Mouse (Mus musculus) kidney, embryonic 15.5 days (tissue): Measurements from ENCODE around the gene Myo16. TPM values are rescaled to one million over a fixed set of nuclear protein-coding genes. Genes with fewer than 3 reads are reported as not detected.

Experiments
- ATAC-seq: fragments of 200-750 bp; cut with Nextera tagmentation; replicated peaks from 2 replicates; pipeline ENCODE4 v1.8.0; 2017; ENCODE audit warnings: moderate TSS enrichment; ENCODE audit not compliant: low FRiP score
- H3K27ac ChIP-seq: fragments of 300-500 bp; sonication (generic); 2 replicates; pipeline ENCODE4 v1.5.1; 2015; ENCODE audit warnings: mild to moderate bottlenecking, inconsistent platforms
- H3K27me3 ChIP-seq: fragments of 300-500 bp; sonication (generic); 2 replicates; pipeline ENCODE4 v1.6.1; 2015; ENCODE audit warnings: inconsistent platforms
- H3K36me3 ChIP-seq: fragments of 300-500 bp; sonication (generic); 2 replicates; pipeline ENCODE4 v1.6.1; 2015; ENCODE audit warnings: inconsistent platforms
- H3K4me1 ChIP-seq: fragments of 300-500 bp; sonication (generic); 2 replicates; pipeline ENCODE4 v1.6.1; 2015; ENCODE audit warnings: inconsistent platforms
- H3K4me2 ChIP-seq: fragments of 300-500 bp; sonication (generic); 2 replicates; pipeline ENCODE4 v1.6.1; 2015; ENCODE audit warnings: moderate library complexity, mild to moderate bottlenecking, inconsistent platforms
- H3K4me3 ChIP-seq: fragments of 300-500 bp; sonication (generic); replicated peaks from 2 replicates; pipeline ENCODE4 v1.5.1; 2015; ENCODE audit warnings: mild to moderate bottlenecking, inconsistent platforms
- H3K9ac ChIP-seq: fragments of 300-500 bp; sonication (generic); 2 replicates; pipeline ENCODE4 v1.6.1; 2015; ENCODE audit warnings: mild to moderate bottlenecking, inconsistent platforms
- H3K9me3 ChIP-seq: fragments of 300-500 bp; sonication (generic); replicated peaks from 2 replicates; pipeline ENCODE4 v1.6.1; 2016; ENCODE audit warnings: inconsistent platforms
- WGBS: fragments of 180-500 bp; shearing (Covaris S2); methylation state at CpG from one replicate; pipeline ENCODE4 v1.1.7; 2015; ENCODE audit warnings: mixed read lengths; 5-methylcytosine and 5-hydroxymethylcytosine counted together
- polyA plus RNA-seq: library from polyadenylated mRNA; unstranded; fragments of >200 nt; fragmentation: Nextera tagmentation; extraction: Ambion mirVana; gene quantifications from 2 replicates; pipeline ENCODE4 v1.2.1, GENCODE M21; 2015

Gene Myo16
- polyA plus RNA-seq, 1 experiment from 2014 or later = 0.34 TPM

GRCm38 (mm10) chr8:10611636-10612035 lies 457.9 kb downstream of the Myo16 start:
- peaks cover 17% of the 10 kb centered on the region for H3K4me1 ChIP-seq
- no peaks in the 10 kb centered on the region for H3K9me3 ChIP-seq
- H3K4me2 ChIP-seq = no peak overlapping the region
- 0 out of 2 replicates have a peak, but pooled peaks cover 10% of the 10 kb centered on the region for H3K27me3 ChIP-seq
- H3K4me3 ChIP-seq = no peak overlapping the region
- H3K36me3 ChIP-seq = no peaks in the 10 kb centered on the region
- no peak overlapping the region for H3K9ac ChIP-seq
- no peak overlapping the region for H3K27ac ChIP-seq
- 69% methylated on average over 5 of the region's 5 CpGs for WGBS
- ATAC-seq = no peak

DNA sequence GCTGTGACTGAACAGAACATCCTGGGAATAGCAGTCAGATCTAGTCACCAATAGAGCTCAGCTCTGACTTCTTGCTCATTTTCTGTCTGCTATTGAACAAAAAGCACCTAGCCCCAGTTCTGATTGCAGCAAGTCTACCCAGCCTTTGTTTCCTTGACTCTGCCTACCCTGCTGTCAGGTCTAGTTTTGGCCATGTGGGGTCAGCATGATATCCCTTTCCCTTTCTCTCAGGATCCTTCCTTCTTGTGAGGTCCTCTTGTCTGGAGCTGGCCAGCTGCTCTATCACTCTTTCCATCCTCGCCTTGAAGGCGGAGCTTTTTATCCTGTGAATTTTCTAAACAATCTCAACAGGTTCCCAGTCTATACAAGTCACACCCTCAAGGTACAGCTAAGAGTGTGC lies 459.7 kb downstream of the Myo16 start:
- Histone ChIP-seq H3K4me3 (no peak overlapping the region), H3K9me3 (no peaks in the 10 kb centered on the region), H3K27me3 (0 out of 2 replicates have a peak, but pooled peaks cover 7% of the 10 kb centered on the region), H3K27ac (no peak overlapping the region), H3K4me2 (no peak overlapping the region), H3K36me3 (no peaks in the 10 kb centered on the region), H3K9ac (no peak overlapping the region), H3K4me1 (0 out of 2 replicates have a peak, but pooled peaks cover under 1% of the 10 kb centered on the region)
- ATAC-seq = no peak
- WGBS = 62% methylated on average over 2 of the region's 2 CpGs

- no peaks in the 10 kb centered on the region for H3K36me3 ChIP-seq
- H3K4me1 ChIP-seq = no peaks in the 10 kb centered on the region
- H3K4me3 ChIP-seq = no peak overlapping the region
- ATAC-seq = peak; percentile 66
- H3K9ac ChIP-seq = no peak overlapping the region
- 0 out of 2 replicates have a peak, but pooled peaks cover 6% of the 10 kb centered on the region for H3K9me3 ChIP-seq
- H3K27ac ChIP-seq = no peak overlapping the region
- no peak overlapping the region for H3K4me2 ChIP-seq
- WGBS = 80% methylated on average over 2 of the region's 2 CpGs
- no peaks in the 10 kb centered on the region for H3K27me3 ChIP-seq
These were observed 466.0 kb downstream of the Myo16 start for GRCm38 (mm10) chr8:10619689-10620088.

DNA sequence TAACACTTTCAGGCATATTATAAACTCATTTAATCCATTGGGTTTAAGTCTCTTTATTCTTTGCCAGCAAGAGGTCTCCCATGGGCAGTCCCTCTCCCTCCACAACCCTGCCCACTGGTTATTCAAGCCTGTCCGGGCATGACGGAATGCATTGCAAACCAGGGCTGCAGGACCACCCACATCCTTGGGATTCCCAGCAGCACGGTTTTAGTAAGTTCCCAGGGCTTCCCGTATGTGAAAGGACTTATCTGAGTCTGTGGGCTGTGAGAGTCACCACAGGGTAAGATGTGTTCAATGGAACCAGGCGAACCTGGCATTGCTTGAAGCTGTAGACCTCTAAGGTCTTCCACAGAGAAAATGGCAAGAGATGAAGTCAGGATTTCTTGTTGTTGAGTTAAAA lies 471.6 kb downstream of the Myo16 start:
- H3K36me3 ChIP-seq = no peaks in the 10 kb centered on the region
- peak; percentile 82 for ATAC-seq
- no peak overlapping the region for H3K27ac ChIP-seq
- WGBS = 32% methylated on average over 5 of the region's 5 CpGs
- H3K4me2 ChIP-seq = no peak overlapping the region
- 0 out of 2 replicates have a peak, but pooled peaks cover 6% of the 10 kb centered on the region for H3K9me3 ChIP-seq
- H3K4me1 ChIP-seq = peaks cover 23% of the 10 kb centered on the region
- H3K27me3 ChIP-seq = no peaks in the 10 kb centered on the region
- H3K4me3 ChIP-seq = no peak overlapping the region
- no peak overlapping the region for H3K9ac ChIP-seq

GRCm38 (mm10) chr8:10628725-10629124 lies 475.0 kb downstream of the Myo16 start:
- Histone ChIP-seq H3K9ac (no peak overlapping the region), H3K36me3 (no peaks in the 10 kb centered on the region), H3K4me3 (no peak overlapping the region), H3K27me3 (no peaks in the 10 kb centered on the region), H3K4me1 (peaks cover 29% of the 10 kb centered on the region), H3K9me3 (0 out of 2 replicates have a peak, but pooled peaks cover 5% of the 10 kb centered on the region), H3K27ac (no peak overlapping the region), H3K4me2 (no peak overlapping the region)
- 60% methylated on average over 8 of the region's 8 CpGs for WGBS
- ATAC-seq = no peak

DNA sequence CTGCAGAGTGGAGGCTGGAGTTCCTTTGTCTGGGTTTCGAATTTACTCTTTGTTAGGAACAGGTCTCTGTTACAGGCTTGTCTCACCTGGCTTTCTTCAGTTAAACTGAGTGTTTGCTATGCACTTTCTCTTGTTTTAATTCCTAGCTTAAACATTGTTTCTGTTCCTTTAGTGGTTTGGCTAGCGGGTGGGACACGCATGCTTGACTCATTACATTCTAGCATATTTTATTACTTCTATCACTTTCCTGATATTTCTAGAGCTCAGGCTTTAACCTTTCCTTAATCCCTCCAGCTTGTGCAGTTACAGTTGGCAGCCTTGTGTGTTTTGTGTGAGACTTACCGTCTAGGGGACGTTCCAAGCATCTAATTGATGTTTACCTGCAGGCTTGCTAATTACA lies 476.2 kb downstream of the Myo16 start:
- no peak overlapping the region for H3K9ac ChIP-seq
- no peaks in the 10 kb centered on the region for H3K27me3 ChIP-seq
- no peak for ATAC-seq
- H3K27ac ChIP-seq = peak overlapping the region; percentile 64
- peaks cover 29% of the 10 kb centered on the region for H3K4me1 ChIP-seq
- no peaks in the 10 kb centered on the region for H3K36me3 ChIP-seq
- H3K4me2 ChIP-seq = no peak overlapping the region
- WGBS = 34% methylated on average over 5 of the region's 5 CpGs
- H3K9me3 ChIP-seq = no peaks in the 10 kb centered on the region
- no peak overlapping the region for H3K4me3 ChIP-seq

- no peak overlapping the region for H3K4me3 ChIP-seq
- no peak overlapping the region for H3K9ac ChIP-seq
- H3K4me2 ChIP-seq = no peak overlapping the region
- no peak for ATAC-seq
- H3K4me1 ChIP-seq = peaks cover 22% of the 10 kb centered on the region
- no peak overlapping the region for H3K27ac ChIP-seq
- H3K9me3 ChIP-seq = no peaks in the 10 kb centered on the region
- H3K36me3 ChIP-seq = no peaks in the 10 kb centered on the region
- H3K27me3 ChIP-seq = no peaks in the 10 kb centered on the region
- 90% methylated on average over 2 of the region's 2 CpGs for whole genome bisulfite sequencing
These were observed 477.3 kb downstream of the Myo16 start for GRCm38 (mm10) chr8:10631006-10631405.

DNA sequence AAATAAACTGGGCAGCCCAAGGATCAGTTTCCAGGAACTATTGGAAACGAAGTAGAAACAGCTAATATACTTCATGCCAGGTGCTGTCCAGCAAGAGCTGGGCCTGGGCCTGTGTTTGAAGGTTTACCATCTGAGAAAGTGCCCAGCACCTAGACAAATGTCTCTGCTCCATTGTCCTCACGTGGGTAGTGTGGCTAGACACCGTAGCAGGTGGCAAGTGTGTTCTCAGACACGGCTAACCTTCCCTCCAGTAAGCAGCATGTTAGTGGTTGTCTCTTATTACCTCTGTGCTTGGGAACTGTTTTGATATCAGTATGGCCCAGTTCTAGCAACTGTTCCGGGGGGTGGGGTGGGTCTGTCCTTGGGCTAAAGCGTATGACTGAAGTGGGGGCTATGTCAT lies 478.9 kb downstream of the Myo16 start:
- no peak overlapping the region for H3K4me2 ChIP-seq
- H3K36me3 ChIP-seq = no peaks in the 10 kb centered on the region
- no peaks in the 10 kb centered on the region for H3K27me3 ChIP-seq
- H3K4me3 ChIP-seq = no peak overlapping the region
- H3K4me1 ChIP-seq = peaks cover 22% of the 10 kb centered on the region
- no peak overlapping the region for H3K27ac ChIP-seq
- WGBS = 77% methylated on average over 6 of the region's 6 CpGs
- ATAC-seq = no peak
- H3K9me3 ChIP-seq = no peaks in the 10 kb centered on the region
- H3K9ac ChIP-seq = no peak overlapping the region

DNA sequence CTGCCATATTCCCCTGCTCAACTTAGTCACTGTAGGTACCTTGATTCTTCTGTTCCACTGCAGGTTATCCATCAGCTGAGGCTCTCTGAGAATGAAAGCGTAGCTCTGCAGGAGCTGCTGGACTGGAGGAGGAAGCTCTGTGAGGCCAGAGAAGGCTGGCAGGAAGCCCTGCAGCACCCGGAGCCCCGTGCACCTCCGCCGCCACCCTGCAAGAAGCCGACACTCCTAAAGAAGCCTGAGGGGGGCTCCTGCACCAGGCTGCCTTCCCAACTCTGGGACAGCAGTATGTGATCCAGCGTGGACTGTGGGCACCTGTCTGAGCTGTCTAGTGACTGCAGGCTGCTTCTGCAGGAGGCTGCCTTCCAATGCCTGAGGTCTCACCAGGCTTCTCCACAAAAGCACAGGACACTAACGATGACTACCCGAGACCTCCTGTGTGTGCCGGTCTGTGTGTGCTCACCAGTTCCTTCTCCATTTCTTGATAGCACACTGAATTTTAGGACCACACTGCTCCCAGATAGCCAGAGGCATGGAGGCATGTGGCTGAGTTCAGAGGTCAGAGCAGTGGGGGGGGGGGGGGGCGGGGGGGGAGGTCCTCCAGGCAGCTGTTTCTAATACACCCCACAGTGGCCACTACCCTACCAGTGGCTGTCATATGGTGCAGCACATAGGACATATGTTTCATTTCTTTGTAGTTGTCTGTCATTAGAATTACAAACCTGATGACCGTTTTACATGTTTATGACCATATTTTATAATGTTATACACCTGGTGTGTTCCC lies 479.8 kb downstream of the Myo16 start:
- no peak; the same call in 1 of the 2 replicates for ATAC-seq
- Histone ChIP-seq H3K4me2 (no peak overlapping the region), H3K27ac (no peak overlapping the region), H3K4me1 (peaks cover 21% of the 10 kb centered on the region), H3K4me3 (no peak overlapping the region), H3K36me3 (no peaks in the 10 kb centered on the region), H3K27me3 (no peaks in the 10 kb centered on the region), H3K9ac (no peak overlapping the region), H3K9me3 (no peaks in the 10 kb centered on the region)
- 64% methylated on average over 12 of the region's 12 CpGs for WGBS

DNA sequence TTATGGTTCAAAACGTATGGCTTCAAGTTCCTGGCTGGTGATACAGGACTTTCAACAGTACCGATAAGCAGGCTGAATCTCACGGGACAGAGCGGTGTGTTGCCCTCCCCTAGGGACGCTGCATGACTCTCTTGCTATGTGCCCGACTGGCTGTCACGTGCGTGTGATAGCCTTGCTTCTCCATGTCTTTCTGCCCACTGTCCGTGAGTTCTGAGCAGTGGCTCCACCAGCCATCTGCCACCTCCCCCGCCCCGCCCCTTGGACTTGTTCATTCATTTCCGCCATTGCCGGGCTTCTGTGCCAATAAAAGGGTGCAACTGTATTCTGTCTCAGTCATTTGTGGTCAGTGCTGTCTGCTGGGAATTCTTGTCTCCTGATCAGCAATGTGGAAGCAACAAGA lies 480.7 kb downstream of the Myo16 start:
- Histone ChIP-seq H3K9ac (no peak overlapping the region), H3K4me3 (no peak overlapping the region), H3K4me1 (peaks cover 14% of the 10 kb centered on the region), H3K27ac (no peak overlapping the region), H3K9me3 (no peaks in the 10 kb centered on the region), H3K27me3 (no peaks in the 10 kb centered on the region), H3K36me3 (no peaks in the 10 kb centered on the region), H3K4me2 (no peak overlapping the region)
- no peak for ATAC-seq
- 77% methylated on average over 13 of the region's 13 CpGs for WGBS

DNA sequence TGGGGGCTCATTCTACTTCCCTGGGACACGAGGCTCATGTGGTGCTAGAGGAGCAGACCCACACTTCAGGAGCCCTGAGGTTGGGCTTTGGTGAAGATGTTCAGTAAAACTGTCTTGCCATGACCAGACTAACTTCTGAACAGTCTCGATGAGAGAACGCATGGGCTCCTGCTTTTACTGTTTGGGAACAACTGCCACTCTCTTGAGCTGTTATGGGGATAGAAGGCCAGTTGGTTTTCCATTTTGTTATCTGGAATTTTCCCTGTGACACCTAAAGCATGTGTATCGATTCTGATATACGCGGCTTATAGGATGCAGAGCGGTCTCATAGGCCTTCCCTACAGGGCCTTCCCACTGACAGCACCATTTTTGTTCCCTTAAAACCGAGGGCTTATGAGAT lies 485.2 kb downstream of the Myo16 start:
- Histone ChIP-seq H3K4me2 (no peak overlapping the region), H3K36me3 (no peaks in the 10 kb centered on the region), H3K9ac (no peak overlapping the region), H3K4me1 (no peaks in the 10 kb centered on the region), H3K9me3 (no peaks in the 10 kb centered on the region), H3K27ac (no peak overlapping the region), H3K4me3 (no peak overlapping the region), H3K27me3 (0 out of 2 replicates have a peak, but pooled peaks cover 3% of the 10 kb centered on the region)
- ATAC-seq = no peak
- 91% methylated on average over 8 of the region's 8 CpGs for WGBS

DNA sequence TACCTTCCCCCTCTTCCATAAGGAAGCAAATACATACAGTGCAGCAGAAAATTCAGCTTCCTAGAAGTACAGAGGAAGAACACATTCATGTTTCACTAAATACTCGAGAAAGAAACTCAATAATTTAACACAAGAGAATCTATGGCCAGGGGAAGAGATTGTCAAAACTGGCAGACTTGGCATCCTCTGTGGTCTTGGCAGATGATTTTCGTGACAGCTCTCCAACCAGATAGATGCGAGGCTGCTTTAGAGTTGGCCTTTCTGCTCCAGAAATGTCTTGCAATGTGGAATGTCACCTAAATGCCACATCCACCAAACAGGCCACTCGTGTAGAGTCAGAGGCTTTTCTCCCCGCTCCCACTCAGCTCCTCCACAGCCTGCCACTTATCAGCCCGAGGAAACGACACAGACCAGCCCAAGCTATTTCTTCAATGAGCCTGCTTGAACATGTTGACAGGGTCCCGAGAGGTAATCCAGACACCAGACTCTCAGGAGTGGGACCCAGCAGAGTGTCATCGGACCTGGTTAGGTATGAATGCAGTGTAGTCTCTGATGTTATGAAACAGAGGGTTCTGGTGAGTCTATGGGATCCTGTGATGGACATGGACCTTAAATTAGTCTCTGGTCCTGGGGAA lies 486.6 kb downstream of the Myo16 start:
- Histone ChIP-seq H3K9ac (no peak overlapping the region), H3K27ac (no peak overlapping the region), H3K9me3 (no peaks in the 10 kb centered on the region), H3K27me3 (0 out of 2 replicates have a peak, but pooled peaks cover 3% of the 10 kb centered on the region), H3K36me3 (no peaks in the 10 kb centered on the region), H3K4me2 (no peak overlapping the region), H3K4me3 (no peak overlapping the region), H3K4me1 (peaks cover 4% of the 10 kb centered on the region; the same call in 1 of the 2 replicates)
- WGBS = 78% methylated on average over 9 of the region's 9 CpGs
- no peak for ATAC-seq
